22 mouse cellular contexts compared by ENCODE assay signal in the genomic region with DNA sequence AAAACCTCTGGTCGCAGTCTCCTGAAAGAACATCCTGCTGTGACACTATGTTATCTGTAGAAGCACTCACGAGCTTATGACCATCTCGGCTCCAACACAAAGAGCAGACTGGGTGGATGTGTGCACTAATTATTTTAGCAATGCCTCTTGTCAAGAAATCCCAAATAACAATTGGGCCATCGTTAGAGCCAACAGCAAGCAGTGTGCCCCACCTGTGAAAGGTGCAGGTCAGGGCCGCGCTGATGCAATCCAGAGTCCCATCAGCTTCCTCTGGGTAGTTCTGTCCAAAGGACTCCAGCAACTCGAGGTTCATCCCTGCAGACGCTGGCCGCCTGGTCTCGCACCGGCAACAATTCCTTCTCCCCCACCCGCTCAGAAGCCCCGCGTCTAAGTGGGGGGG. TPM values are rescaled to one million over a fixed set of nuclear protein-coding genes. Genes with fewer than 3 reads are reported as not detected.
DNase-seq lines count a peak whose midpoint lies in the region; ATAC-seq lines count a peak whose summit lies in the region.
"Had no signal": no experiment of that assay in that cellular context is flagged by ENCODE, and none has a peak within 500 bp of the region (broad histone marks: within the 10 kb centered on the region; RNA-seq: fewer than 3 reads in every experiment).

No protein-coding gene starts in this region.

- H3K4me3 ChIP-seq in heart, embryonic 11.5 days (ENCODE audit: low read depth, low read length) = no peak overlapping the region
- no peak overlapping the region for H3K4me3 ChIP-seq in heart, embryonic 10.5 days
- no peak overlapping the region for H3K4me3 ChIP-seq in heart, embryonic 12.5 days
- H3K4me3 ChIP-seq in hindbrain, embryonic 14.5 days (replicated peaks; ENCODE audit: low read length) = no peak overlapping the region
- no peak overlapping the region for H3K4me3 ChIP-seq in hindbrain, embryonic 12.5 days

- no peaks in the 10 kb centered on the region for H3K4me1 ChIP-seq in heart, embryonic 11.5 days (ENCODE audit: control insufficient read depth, insufficient read depth, low read length)
- no peaks in the 10 kb centered on the region for H3K4me1 ChIP-seq in heart, embryonic 10.5 days
- no peaks in the 10 kb centered on the region for H3K4me1 ChIP-seq in heart, embryonic 12.5 days (replicated peaks)
- no peaks in the 10 kb centered on the region for H3K4me1 ChIP-seq in hindbrain, embryonic 14.5 days (replicated peaks; ENCODE audit: control insufficient read depth, insufficient read depth, low read length)
- H3K4me1 ChIP-seq in hindbrain, embryonic 12.5 days = 0 out of 2 replicates have a peak, but pooled peaks cover 6% of the 10 kb centered on the region

- no peak overlapping the region for H3K9ac ChIP-seq in heart, embryonic 11.5 days (ENCODE audit: low read depth, low read length)
- no peak overlapping the region for H3K9ac ChIP-seq in heart, embryonic 12.5 days
- no peak overlapping the region for H3K9ac ChIP-seq in hindbrain, embryonic 14.5 days
- no peak overlapping the region for H3K9ac ChIP-seq in hindbrain, embryonic 12.5 days

- H3K27me3 ChIP-seq in heart, embryonic 11.5 days (ENCODE audit: control insufficient read depth, insufficient read depth, low read length) = no peaks in the 10 kb centered on the region
- H3K27me3 ChIP-seq in heart, embryonic 10.5 days (ENCODE audit: insufficient read depth, poor library complexity, severe bottlenecking) = no peaks in the 10 kb centered on the region
- no peaks in the 10 kb centered on the region for H3K27me3 ChIP-seq in heart, embryonic 12.5 days (replicated peaks)
- H3K27me3 ChIP-seq in hindbrain, embryonic 14.5 days (ENCODE audit: control insufficient read depth, insufficient read depth, low read length) = no peaks in the 10 kb centered on the region
- no peaks in the 10 kb centered on the region for H3K27me3 ChIP-seq in hindbrain, embryonic 12.5 days
- H3K27me3 ChIP-seq: Patski had no signal

- peak; percentile 67 for DNase-seq in heart, adult 11 months
- DNase-seq in heart, embryonic 10.5 days (ENCODE audit: low spot score) = peak; percentile 61
- DNase-seq in hindbrain, embryonic 14.5 days (ENCODE audit: low spot score) = peak; percentile 3
- DNase-seq: adrenal gland, adult 2 months; adrenal gland, adult 8-10 months; adrenal gland, postnatal 10 days; adrenal gland, postnatal 14 days; adrenal gland, postnatal 25 days; adrenal gland, postnatal 36 days; B cell, adult 2 months; cerebellum, adult 11 months; cerebellum, adult 11-12 months; cerebellum, adult 18-20 months had no signal

- 86% methylated on average over 14 of the region's 14 CpGs for WGBS in heart, embryonic 11.5 days (ENCODE audit: insufficient replicate concordance)
- 83% methylated on average over 14 of the region's 14 CpGs for WGBS in heart, embryonic 10.5 days
- WGBS in heart, embryonic 12.5 days = 86% methylated on average over 14 of the region's 14 CpGs
- WGBS in hindbrain, embryonic 14.5 days = 93% methylated on average over 14 of the region's 14 CpGs
- 91% methylated on average over 14 of the region's 14 CpGs for WGBS in hindbrain, embryonic 12.5 days

- no peaks in the 10 kb centered on the region for H3K36me3 ChIP-seq in heart, embryonic 11.5 days (ENCODE audit: control insufficient read depth, insufficient read depth, low read length)
- no peaks in the 10 kb centered on the region for H3K36me3 ChIP-seq in heart, embryonic 10.5 days
- no peaks in the 10 kb centered on the region for H3K36me3 ChIP-seq in heart, embryonic 12.5 days
- no peaks in the 10 kb centered on the region for H3K36me3 ChIP-seq in hindbrain, embryonic 14.5 days (replicated peaks; ENCODE audit: control insufficient read depth, insufficient read depth)
- H3K36me3 ChIP-seq in hindbrain, embryonic 12.5 days = no peaks in the 10 kb centered on the region
- H3K36me3 ChIP-seq: G1E had no signal

- no peak overlapping the region for H3K4me2 ChIP-seq in heart, embryonic 11.5 days
- H3K4me2 ChIP-seq in heart, embryonic 12.5 days = no peak overlapping the region
- H3K4me2 ChIP-seq in hindbrain, embryonic 14.5 days (replicated peaks) = no peak overlapping the region
- no peak overlapping the region for H3K4me2 ChIP-seq in hindbrain, embryonic 12.5 days (replicated peaks)

- H3K27ac ChIP-seq in heart, embryonic 11.5 days (ENCODE audit: low read depth, low read length) = no peak overlapping the region
- H3K27ac ChIP-seq in heart, embryonic 10.5 days = no peak overlapping the region
- H3K27ac ChIP-seq in heart, embryonic 12.5 days (ENCODE audit: poor library complexity, severe bottlenecking) = no peak overlapping the region
- no peak overlapping the region for H3K27ac ChIP-seq in hindbrain, embryonic 14.5 days
- H3K27ac ChIP-seq in hindbrain, embryonic 12.5 days = no peak overlapping the region

- H3K9me3 ChIP-seq in heart, embryonic 11.5 days (replicated peaks; ENCODE audit: control insufficient read depth, low read length) = no peaks in the 10 kb centered on the region
- H3K9me3 ChIP-seq in heart, embryonic 10.5 days = no peaks in the 10 kb centered on the region
- H3K9me3 ChIP-seq in heart, embryonic 12.5 days (replicated peaks) = 0 out of 2 replicates have a peak, but pooled peaks cover 4% of the 10 kb centered on the region
- no peaks in the 10 kb centered on the region for H3K9me3 ChIP-seq in hindbrain, embryonic 14.5 days (ENCODE audit: control insufficient read depth, low read length)
- H3K9me3 ChIP-seq in hindbrain, embryonic 12.5 days (replicated peaks) = no peaks in the 10 kb centered on the region

- ATAC-seq in heart, embryonic 11.5 days (replicated peaks; ENCODE audit: insufficient number of reproducible peaks, low FRiP score, low TSS enrichment) = no peak
- ATAC-seq in heart, embryonic 12.5 days (ENCODE audit: insufficient number of reproducible peaks, low FRiP score) = no peak
- ATAC-seq in hindbrain, embryonic 14.5 days (ENCODE audit: low FRiP score) = no peak
- ATAC-seq in hindbrain, embryonic 12.5 days (ENCODE audit: low FRiP score) = no peak
- ATAC-seq: activated CD4-positive, CD25-positive, alpha-beta regulatory T cell, adult 4 months; CD4-positive, CD25-positive, alpha-beta regulatory T cell, adult 4 months; Patski had no signal

RNA-seq across cellular contexts. Expression of a gene that starts 54.6 kb away (rescaled TPM):
- polyA plus RNA-seq in heart, embryonic 11.5 days (2014; fragmentation: Nextera tagmentation; extraction: Ambion mirVana) = not detected in 2 replicates
- polyA plus RNA-seq in heart, embryonic 10.5 days (2016; fragmentation: Nextera tagmentation; extraction: Ambion mirVana) = not detected in 2 replicates
- polyA plus RNA-seq in heart, embryonic 12.5 days (2016; fragmentation: Nextera tagmentation; extraction: Ambion mirVana) = not detected in 2 replicates
- not detected in 2 replicates for polyA plus RNA-seq in hindbrain, embryonic 14.5 days (2014; fragmentation: Nextera tagmentation; extraction: Ambion mirVana)
- not detected in 2 replicates for polyA plus RNA-seq in hindbrain, embryonic 12.5 days (2016; fragmentation: Nextera tagmentation; extraction: Ambion mirVana)
- polyA plus RNA-seq: activated CD4-positive, CD25-positive, alpha-beta regulatory T cell, adult 4 months; adrenal gland, adult 2 months; brain, embryonic 14.5 days; C2C12; CD4-positive, CD25-positive, alpha-beta regulatory T cell, adult 4 months; G1E; Patski had no signal

Comparison
In these comparisons a context has a peak if more than half of its experiments do, and no peak if none do; other contexts are left out.
1. DNase-seq: peak in every context shown above with its lines; median percentile 67 in heart, adult 11 months; 61 in heart, embryonic 10.5 days; 3 in hindbrain, embryonic 14.5 days.